Mouse (Mus musculus): ENCODE data around the gene Rnase12.
"Not testable (repeated sequence)": the region's sequence is repeated elsewhere in the genome, so short reads cannot be mapped to it uniquely, and the experiment has no call there.

Rnase12 gene

GRCm38 (mm10) chr14:51017256-51017655 is 40.2 kb downstream of the Rnase12 start:
- DNase-seq (ENCODE audit: low read depth, low spot score) = no peak

- DNase-seq (ENCODE audit: low read depth, low spot score) = no peak
These were observed 41.7 kb downstream of the Rnase12 start for GRCm38 (mm10) chr14:51015780-51016179.

GRCm38 (mm10) chr14:51014724-51015123 is 42.7 kb downstream of the Rnase12 start:
- DNase-seq (ENCODE audit: low read depth, low spot score) = not testable (repeated sequence)

DNA sequence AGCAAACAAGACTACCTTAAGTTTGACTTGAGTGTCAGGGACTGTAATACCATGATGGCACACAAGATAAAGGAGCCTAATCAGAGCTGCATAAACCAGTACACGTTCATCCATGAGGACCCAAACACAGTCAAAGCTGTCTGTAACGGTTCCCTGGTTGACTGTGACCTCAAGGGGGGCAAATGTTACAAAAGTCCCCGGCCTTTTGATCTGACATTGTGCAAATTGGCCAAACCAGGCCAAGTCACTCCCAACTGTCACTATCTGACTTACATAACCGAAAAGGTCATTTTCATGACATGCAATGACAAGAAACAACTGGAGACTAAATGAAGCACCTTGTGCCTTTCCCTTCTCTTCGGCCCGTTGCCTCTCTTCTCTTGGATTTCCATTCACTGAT is 47.9 kb downstream of the Rnase12 start:
- DNase-seq (ENCODE audit: low read depth, low spot score) = no peak

DNA sequence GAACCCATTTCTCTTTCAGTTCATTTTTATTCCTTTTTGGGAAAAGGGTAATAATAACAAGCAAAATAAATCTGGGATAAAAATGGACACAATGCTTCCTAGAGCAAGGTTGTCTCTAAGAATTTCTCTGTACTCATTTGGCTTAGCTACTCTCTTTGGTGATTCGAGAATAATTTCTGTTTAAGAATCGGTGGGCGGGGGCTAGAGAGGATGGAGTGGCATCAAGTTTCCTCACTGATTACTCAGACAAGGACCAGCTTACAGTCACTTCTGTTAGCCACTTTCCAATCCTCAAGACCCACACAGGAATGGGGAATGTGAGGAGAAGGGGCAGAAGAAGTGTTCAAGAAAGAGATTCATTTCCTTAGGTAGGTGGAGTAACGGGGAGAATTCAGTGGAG is 48.7 kb downstream of the Rnase12 start:
- no peak for DNase-seq (ENCODE audit: low read depth, low spot score)

DNA sequence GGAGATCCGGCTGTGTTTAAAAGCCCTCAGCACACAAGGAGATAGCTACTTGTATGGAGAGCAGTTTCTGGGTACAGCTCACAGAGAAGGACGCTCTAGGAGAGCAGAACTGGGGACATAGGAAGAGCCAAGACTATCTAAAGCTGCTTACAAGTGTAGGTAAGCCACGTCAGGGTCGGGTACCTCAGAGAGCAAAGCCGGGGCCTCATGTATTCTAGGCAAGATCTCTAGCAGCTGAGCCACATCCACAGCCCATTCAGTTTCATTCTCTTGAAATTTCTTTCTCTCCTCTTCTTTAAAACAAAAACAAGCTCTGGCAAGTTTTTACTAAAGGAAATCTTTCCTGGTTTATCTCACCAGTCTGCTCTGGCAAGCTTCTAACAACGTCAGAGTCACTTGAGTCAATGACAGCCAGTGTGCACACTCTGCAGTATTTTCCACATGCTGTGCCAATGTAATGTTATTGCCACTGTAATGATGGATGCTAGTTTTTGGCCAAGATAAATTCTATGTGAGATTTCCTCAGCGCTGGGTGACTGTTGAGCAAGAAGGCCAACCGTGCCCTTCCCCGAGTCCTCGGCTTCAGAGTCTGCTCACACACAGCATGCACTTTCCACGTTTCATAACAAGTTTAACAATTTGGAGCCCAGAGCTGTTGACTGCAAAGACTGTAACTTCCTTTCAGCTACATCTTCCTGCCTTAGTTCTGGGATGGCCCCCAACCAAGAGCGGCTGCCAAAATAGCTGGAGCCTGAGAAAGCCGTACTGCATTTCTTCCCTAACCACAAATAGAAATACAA is 49.3 kb downstream of the Rnase12 start:
- no peak for DNase-seq (ENCODE audit: low read depth, low spot score)

- DNase-seq (ENCODE audit: low read depth, low spot score) = no peak
These were observed 50.2 kb downstream of the Rnase12 start, which contains the start of gene Rnase10 for GRCm38 (mm10) chr14:51007152-51007801. Gene Rnase10 (plus strand): TSS chr14:51007751.
